Mouse (Mus musculus): ENCODE data around the gene Irs1. TPM values are rescaled to one million over a fixed set of nuclear protein-coding genes. Genes with fewer than 3 reads are reported as not detected.

The Irs1 gene
- polyA plus RNA-seq (2015; fragmentation: Nextera tagmentation; extraction: Ambion mirVana): 1.9 and 2.8 TPM in 2 replicates

GRCm38 (mm10) chr1:82291151-82291797, at the start of gene Irs1:
TSS of gene Irs1 (minus strand) at chr1:82291416.

GRCm38 (mm10) chr1:82316111-82316745, 25.0 kb upstream of the Irs1 start, which contains the start of gene Rhbdd1:
TSS of gene Rhbdd1 (plus strand) at chr1:82316452.

GRCm38 (mm10) chr1:82232812-82233211, 58.4 kb downstream of the Irs1 start, which contains the start of gene Gm9747:
TSS of gene Gm9747 (plus strand) at chr1:82233112.

Other genes with a start within 250 kb of the Irs1 start
- 5.6 and 7.5 TPM in 2 replicates for gene Gm9747, start 58.3 kb downstream of the Irs1 start, polyA plus RNA-seq (2015; fragmentation: Nextera tagmentation; extraction: Ambion mirVana)
- 5.5 and 6.2 TPM in 2 replicates for gene Rhbdd1, start 25.0 kb upstream of the Irs1 start, polyA plus RNA-seq (2015; fragmentation: Nextera tagmentation; extraction: Ambion mirVana)